Mouse (Mus musculus): ENCODE data around the gene Ifnk. TPM values are rescaled to one million over a fixed set of nuclear protein-coding genes. Genes with fewer than 3 reads are reported as not detected.

Ifnk gene
- polyA plus RNA-seq, 2 experiments from 2014 or later = not detected

GRCm38 (mm10) chr4:35192725-35193124 lies 40.9 kb downstream of the Ifnk start:
- no peak for ATAC-seq

GRCm38 (mm10) chr4:35201700-35202099 lies 49.8 kb downstream of the Ifnk start:
- ATAC-seq = no peak

Other genes with a start within 250 kb of the Ifnk start
- 1 to 10 TPM; 2.9 to 5.0 TPM for gene Mob3b, start 5.4 kb downstream of the Ifnk start, polyA plus RNA-seq (2017; shearing (Covaris generic))
- 1 to 10 TPM; 8.6 to 8.9 TPM for gene C9orf72, start 74.1 kb downstream of the Ifnk start, polyA plus RNA-seq (2017; shearing (Covaris generic))